Mouse (Mus musculus): ENCODE data around the gene Trim11. TPM values are rescaled to one million over a fixed set of nuclear protein-coding genes. Genes with fewer than 3 reads are reported as not detected.
A peak's percentile ranks its signal among the peaks of the same experiment; 100 is the strongest.
"Not testable (repeated sequence)": the region's sequence is repeated elsewhere in the genome, so short reads cannot be mapped to it uniquely, and the experiment has no call there.

Gene Trim11
- polyA plus RNA-seq, 1 experiment from 2014 or later = 20.8 TPM

DNA sequence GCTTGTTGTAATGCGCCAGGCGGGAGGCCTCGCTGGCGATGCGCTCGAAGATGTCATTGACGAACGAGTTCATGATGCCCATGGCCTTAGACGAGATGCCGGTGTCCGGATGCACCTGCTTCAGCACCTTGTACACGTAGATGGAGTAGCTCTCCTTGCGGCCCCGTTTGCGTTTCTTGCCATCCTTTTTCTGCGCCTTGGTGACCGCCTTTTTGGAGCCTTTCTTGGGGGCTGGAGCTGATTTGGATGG lies 23.8 kb upstream of the Trim11 start:
- DNase-seq; H3K9me3 ChIP-seq (ENCODE audit: control insufficient read depth, low read length); ATAC-seq (ENCODE audit: low FRiP score, low TSS enrichment); H3K27me3 ChIP-seq (ENCODE audit: control insufficient read depth, insufficient read depth, low read length): not testable (repeated sequence)
- Histone ChIP-seq H3K4me1 (ENCODE audit: control insufficient read depth, insufficient read depth, low read length) (peaks cover 42% of the 10 kb centered on the region), H3K4me3 (replicated peaks; ENCODE audit: low read depth, low read length) (peak overlapping the region; percentile 53), H3K27ac (replicated peaks; ENCODE audit: low read depth, low read length) (peak overlapping the region; percentile 99), H3K9ac (replicated peaks; ENCODE audit: low read length) (peak overlapping the region; percentile 93), H3K4me2 (ENCODE audit: low read length) (peak overlapping the region; percentile 64), H3K36me3 (ENCODE audit: control insufficient read depth, insufficient read depth, low read length) (peaks cover 11% of the 10 kb centered on the region)
- WGBS = 0% methylated on average over 17 of the region's 17 CpGs

DNA sequence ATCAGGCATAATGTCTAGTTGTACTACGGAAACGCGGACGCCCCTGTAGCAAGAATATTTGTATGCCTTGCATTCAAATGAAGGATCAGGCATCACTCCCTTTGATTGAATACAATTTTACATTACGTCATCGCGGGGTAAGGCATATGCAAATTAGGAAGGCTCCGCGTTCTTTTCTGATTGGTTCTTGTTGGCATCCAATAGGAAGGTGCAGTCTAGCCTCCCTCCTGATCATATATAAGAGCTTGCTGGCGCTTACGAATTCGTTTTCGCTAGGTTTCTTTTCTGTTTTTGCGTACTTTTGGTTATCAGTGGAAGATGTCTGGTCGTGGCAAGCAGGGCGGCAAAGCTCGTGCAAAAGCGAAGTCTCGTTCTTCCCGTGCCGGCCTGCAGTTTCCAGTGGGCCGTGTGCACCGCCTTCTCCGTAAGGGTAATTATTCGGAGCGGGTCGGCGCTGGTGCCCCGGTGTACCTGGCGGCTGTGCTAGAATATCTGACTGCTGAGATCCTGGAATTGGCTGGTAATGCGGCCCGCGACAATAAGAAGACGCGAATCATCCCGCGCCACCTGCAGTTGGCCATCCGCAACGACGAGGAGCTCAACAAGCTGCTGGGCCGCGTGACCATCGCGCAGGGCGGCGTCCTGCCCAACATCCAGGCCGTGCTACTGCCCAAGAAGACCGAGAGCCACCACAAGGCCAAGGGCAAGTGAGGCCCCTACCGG lies 23.3 kb upstream of the Trim11 start, which contains the start of the genes Hist3h2a and Trim17:
Gene Hist3h2a, plus strand, starts transcription at position 266 of the 723 bp plus-strand sequence.
Gene Trim17, plus strand, starts transcription at position 266 of the 723 bp plus-strand sequence.
- peak; percentile 99 for DNase-seq
- H3K4me2 ChIP-seq (ENCODE audit: low read length) = peak within 1 kb of the TSS; percentile 64
- peaks cover 47% of the 10 kb centered on the region for H3K4me1 ChIP-seq (ENCODE audit: control insufficient read depth, insufficient read depth, low read length)
- ATAC-seq (ENCODE audit: low FRiP score, low TSS enrichment) = peak; percentile 92
- no peaks in the 10 kb centered on the region for H3K9me3 ChIP-seq (ENCODE audit: control insufficient read depth, low read length)
- WGBS = under 1% methylated on average over 49 of the region's 49 CpGs
- peak within 1 kb of the TSS; percentile 53 for H3K4me3 ChIP-seq (replicated peaks; ENCODE audit: low read depth, low read length)
- peak within 1 kb of the TSS; percentile 93 for H3K9ac ChIP-seq (replicated peaks; ENCODE audit: low read length)
- H3K27me3 ChIP-seq (ENCODE audit: control insufficient read depth, insufficient read depth, low read length) = no peaks in the 10 kb centered on the region
- H3K36me3 ChIP-seq (ENCODE audit: control insufficient read depth, insufficient read depth, low read length) = peaks cover 11% of the 10 kb centered on the region
- peak within 1 kb of the TSS; percentile 99 for H3K27ac ChIP-seq (replicated peaks; ENCODE audit: low read depth, low read length)

DNA sequence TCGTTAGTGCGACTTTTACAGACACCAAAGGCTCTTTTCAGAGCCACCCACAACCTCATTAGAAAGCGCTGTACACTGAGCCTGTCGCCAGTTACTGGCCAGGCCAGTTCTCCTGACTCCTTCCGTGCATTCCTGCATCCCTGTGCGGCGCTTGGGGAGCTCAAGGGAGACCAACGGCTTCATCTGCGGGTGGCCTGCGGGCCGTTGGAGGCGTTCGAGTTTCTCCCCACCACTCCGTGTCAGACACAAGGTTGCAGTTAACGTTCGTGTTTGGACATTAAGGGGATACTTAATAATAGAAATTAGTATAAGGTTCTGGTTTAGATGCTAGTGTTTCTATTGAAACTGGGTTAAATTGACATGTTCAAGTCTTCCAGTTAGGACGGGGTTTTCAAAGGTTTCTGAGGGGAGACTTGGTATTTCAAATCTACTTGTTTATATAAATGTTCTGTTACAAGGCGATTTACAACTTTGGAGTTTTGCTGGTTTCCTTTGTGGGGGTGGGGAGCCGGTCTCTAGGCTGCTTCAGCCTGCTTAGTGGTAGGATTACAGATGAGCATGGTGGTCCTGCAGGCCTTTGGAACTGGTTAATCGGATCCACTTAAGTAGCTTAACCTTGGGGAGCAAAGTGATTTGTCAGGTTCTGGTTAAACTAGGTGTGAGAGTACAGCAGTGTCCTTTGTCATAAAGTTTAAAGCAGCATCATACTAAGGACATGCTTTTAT lies 22.6 kb upstream of the Trim11 start:
- no peaks in the 10 kb centered on the region for H3K9me3 ChIP-seq (ENCODE audit: control insufficient read depth, low read length)
- H3K27me3 ChIP-seq (ENCODE audit: control insufficient read depth, insufficient read depth, low read length) = no peaks in the 10 kb centered on the region
- peak overlapping the region; percentile 71 for H3K9ac ChIP-seq (replicated peaks; ENCODE audit: low read length)
- peak; percentile 70 for DNase-seq
- peaks cover 11% of the 10 kb centered on the region for H3K36me3 ChIP-seq (ENCODE audit: control insufficient read depth, insufficient read depth, low read length)
- peak overlapping the region; percentile 64 for H3K4me2 ChIP-seq (ENCODE audit: low read length)
- peaks cover 50% of the 10 kb centered on the region for H3K4me1 ChIP-seq (ENCODE audit: control insufficient read depth, insufficient read depth, low read length)
- WGBS = under 1% methylated on average over 20 of the region's 20 CpGs
- ATAC-seq (ENCODE audit: low FRiP score, low TSS enrichment) = peak; percentile 19
- peak overlapping the region; percentile 53 for H3K4me3 ChIP-seq (replicated peaks; ENCODE audit: low read depth, low read length)
- H3K27ac ChIP-seq (replicated peaks; ENCODE audit: low read depth, low read length) = peak overlapping the region; percentile 99

DNA sequence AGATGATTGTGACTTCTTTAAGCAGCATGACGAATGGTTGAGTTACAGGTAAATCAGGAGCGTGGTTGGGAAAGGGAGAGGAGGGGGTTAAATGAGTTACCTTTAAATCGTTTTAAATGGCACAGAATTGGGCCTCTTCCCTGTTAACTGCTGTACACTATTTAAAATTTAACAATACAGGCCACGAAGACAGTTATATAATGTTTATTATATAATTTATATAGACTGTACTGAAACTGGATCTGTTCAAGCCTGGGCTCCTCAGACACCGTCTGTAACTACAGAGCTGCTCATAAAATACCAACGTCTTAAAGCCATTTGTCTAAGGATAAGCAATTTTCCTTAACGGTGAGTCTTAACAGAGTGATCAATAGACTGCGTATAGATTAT lies 22.0 kb upstream of the Trim11 start:
- Histone ChIP-seq H3K27ac (replicated peaks; ENCODE audit: low read depth, low read length) (no peak overlapping the region; the same call in 1 of the 2 replicates), H3K4me1 (ENCODE audit: control insufficient read depth, insufficient read depth, low read length) (peaks cover 47% of the 10 kb centered on the region)

DNA sequence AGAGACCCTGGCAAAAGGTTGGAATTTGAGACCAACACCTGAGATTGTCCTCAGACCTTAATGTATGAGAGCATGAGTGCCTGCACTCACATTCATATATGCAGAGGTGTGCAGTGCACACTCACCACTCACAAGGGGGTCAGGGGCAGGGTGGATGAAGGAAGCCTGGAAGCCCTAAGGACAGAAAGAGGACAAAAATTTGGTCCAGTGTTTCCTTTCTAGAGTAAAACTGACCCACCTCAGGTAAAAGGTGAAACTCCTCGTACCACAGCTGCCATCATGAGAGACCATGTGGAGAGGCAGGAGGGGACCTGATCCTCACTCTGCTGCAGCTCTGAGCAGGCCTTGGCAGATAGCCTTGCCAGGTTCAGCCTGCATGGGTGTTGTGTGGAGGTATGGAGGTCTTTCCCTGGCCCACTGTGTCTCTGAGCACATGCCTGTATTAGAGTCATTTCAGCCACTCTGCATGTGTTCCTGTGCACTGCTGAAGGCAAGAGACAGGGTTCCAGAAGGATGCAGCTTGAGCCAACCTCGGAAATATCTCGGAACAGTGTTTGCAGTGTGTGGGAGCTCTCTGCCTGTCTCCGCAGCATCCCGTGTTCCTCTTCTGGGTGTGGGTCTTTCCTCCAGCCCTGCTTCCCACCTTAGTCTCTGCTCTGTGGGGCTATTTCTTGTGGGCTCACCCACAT lies 20.5 kb upstream of the Trim11 start:
- Histone ChIP-seq H3K9ac (replicated peaks; ENCODE audit: low read length) (peak overlapping the region; percentile 71), H3K4me3 (replicated peaks; ENCODE audit: low read depth, low read length) (peak overlapping the region; percentile 53), H3K9me3 (ENCODE audit: control insufficient read depth, low read length) (peaks cover 7% of the 10 kb centered on the region), H3K4me2 (ENCODE audit: low read length) (peak overlapping the region; percentile 64), H3K27ac (replicated peaks; ENCODE audit: low read depth, low read length) (0 out of 2 replicates have a peak overlapping the region, but pooled peaks have one; percentile 20), H3K36me3 (ENCODE audit: control insufficient read depth, insufficient read depth, low read length) (peaks cover 11% of the 10 kb centered on the region), H3K27me3 (ENCODE audit: control insufficient read depth, insufficient read depth, low read length) (no peaks in the 10 kb centered on the region), H3K4me1 (ENCODE audit: control insufficient read depth, insufficient read depth, low read length) (peaks cover 35% of the 10 kb centered on the region)
- WGBS = 80% methylated on average over 5 of the region's 5 CpGs
- ATAC-seq (ENCODE audit: low FRiP score, low TSS enrichment) (no peak), DNase-seq (no peak)

More for the DNA sequence above, 22.0 kb upstream of the Trim11 start:
- Histone ChIP-seq H3K9me3 (ENCODE audit: control insufficient read depth, low read length) (no peaks in the 10 kb centered on the region), H3K36me3 (ENCODE audit: control insufficient read depth, insufficient read depth, low read length) (peaks cover 11% of the 10 kb centered on the region), H3K4me3 (replicated peaks; ENCODE audit: low read depth, low read length) (peak overlapping the region; percentile 53), H3K9ac (replicated peaks; ENCODE audit: low read length) (peak overlapping the region; percentile 71), H3K4me2 (ENCODE audit: low read length) (peak overlapping the region; percentile 64), H3K27me3 (ENCODE audit: control insufficient read depth, insufficient read depth, low read length) (no peaks in the 10 kb centered on the region)
- no peak for ATAC-seq (ENCODE audit: low FRiP score, low TSS enrichment)
- WGBS = 22% methylated on average over 8 of the region's 8 CpGs
- no peak for DNase-seq

- H3K36me3 ChIP-seq (ENCODE audit: control insufficient read depth, insufficient read depth, low read length) = peaks cover 11% of the 10 kb centered on the region
- H3K9ac ChIP-seq (replicated peaks; ENCODE audit: low read length) = no peak overlapping the region; the same call in 1 of the 2 replicates
- WGBS = 89% methylated on average over 6 of the region's 6 CpGs
- H3K9me3 ChIP-seq (ENCODE audit: control insufficient read depth, low read length) = peaks cover 7% of the 10 kb centered on the region
- H3K27ac ChIP-seq (replicated peaks; ENCODE audit: low read depth, low read length) = no peak overlapping the region
- peak overlapping the region; percentile 4; the same call in 1 of the 2 replicates for H3K4me3 ChIP-seq (replicated peaks; ENCODE audit: low read depth, low read length)
- H3K27me3 ChIP-seq (ENCODE audit: control insufficient read depth, insufficient read depth, low read length) = no peaks in the 10 kb centered on the region
- H3K4me1 ChIP-seq (ENCODE audit: control insufficient read depth, insufficient read depth, low read length) = peaks cover 31% of the 10 kb centered on the region
- H3K4me2 ChIP-seq (ENCODE audit: low read length) = peak overlapping the region; percentile 64
- no peak for DNase-seq
- ATAC-seq (ENCODE audit: low FRiP score, low TSS enrichment) = no peak
Measured at GRCm38 (mm10) chr11:58958536-58958935, 19.4 kb upstream of the Trim11 start.

DNA sequence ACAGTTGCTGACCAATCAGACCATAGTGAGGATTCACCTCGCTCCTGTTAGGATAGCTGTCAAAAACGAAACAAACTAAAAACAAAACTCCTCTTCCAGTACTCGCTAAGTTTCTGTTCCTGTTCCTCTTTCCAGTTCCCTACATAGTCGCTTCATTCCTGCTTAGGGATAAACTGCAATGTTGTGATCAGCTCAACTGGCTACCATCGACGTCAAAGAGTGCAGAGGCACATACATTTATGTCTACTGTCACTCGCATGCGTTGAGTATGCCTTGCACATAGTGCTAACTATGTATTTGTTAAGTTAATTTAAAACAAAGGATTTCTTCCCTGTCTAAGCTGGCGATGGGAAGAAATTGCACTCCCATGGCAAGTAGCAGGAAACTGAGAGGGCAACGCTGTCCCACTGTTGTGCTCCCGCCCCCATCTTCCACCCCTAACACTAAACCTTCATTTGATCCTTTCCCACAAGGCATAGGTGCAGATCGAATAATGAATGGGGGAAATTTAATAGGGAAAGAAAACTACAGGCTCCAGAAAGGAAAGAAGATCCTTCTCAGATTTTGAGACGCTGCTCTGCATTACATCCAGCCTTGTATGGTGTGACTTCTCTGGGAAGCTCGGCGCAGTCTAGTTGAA lies 18.6 kb upstream of the Trim11 start:
- Histone ChIP-seq H3K27ac (replicated peaks; ENCODE audit: low read depth, low read length) (peak overlapping the region; percentile 77; the same call in 1 of the 2 replicates), H3K9me3 (ENCODE audit: control insufficient read depth, low read length) (peaks cover 7% of the 10 kb centered on the region), H3K9ac (replicated peaks; ENCODE audit: low read length) (peak overlapping the region; percentile 59), H3K4me2 (ENCODE audit: low read length) (peak overlapping the region; percentile 76), H3K36me3 (ENCODE audit: control insufficient read depth, insufficient read depth, low read length) (peaks cover 11% of the 10 kb centered on the region), H3K4me1 (ENCODE audit: control insufficient read depth, insufficient read depth, low read length) (peaks cover 32% of the 10 kb centered on the region), H3K27me3 (ENCODE audit: control insufficient read depth, insufficient read depth, low read length) (no peaks in the 10 kb centered on the region), H3K4me3 (replicated peaks; ENCODE audit: low read depth, low read length) (peak overlapping the region; percentile 47)
- DNase-seq (no peak), ATAC-seq (ENCODE audit: low FRiP score, low TSS enrichment) (no peak)
- 34% methylated on average over 15 of the region's 15 CpGs for WGBS

GRCm38 (mm10) chr11:58959921-58960465 lies 17.9 kb upstream of the Trim11 start:
- peak overlapping the region; percentile 76 for H3K4me2 ChIP-seq (ENCODE audit: low read length)
- peaks cover 7% of the 10 kb centered on the region for H3K9me3 ChIP-seq (ENCODE audit: control insufficient read depth, low read length)
- H3K27ac ChIP-seq (replicated peaks; ENCODE audit: low read depth, low read length) = peak overlapping the region; percentile 77
- ATAC-seq (ENCODE audit: low FRiP score, low TSS enrichment) (peak; percentile 85), DNase-seq (peak; percentile 88)
- H3K9ac ChIP-seq (replicated peaks; ENCODE audit: low read length) = peak overlapping the region; percentile 59
- no peaks in the 10 kb centered on the region for H3K27me3 ChIP-seq (ENCODE audit: control insufficient read depth, insufficient read depth, low read length)
- peaks cover 11% of the 10 kb centered on the region for H3K36me3 ChIP-seq (ENCODE audit: control insufficient read depth, insufficient read depth, low read length)
- WGBS = 3% methylated on average over 40 of the region's 40 CpGs
- H3K4me1 ChIP-seq (ENCODE audit: control insufficient read depth, insufficient read depth, low read length) = peaks cover 32% of the 10 kb centered on the region
- H3K4me3 ChIP-seq (replicated peaks; ENCODE audit: low read depth, low read length) = peak overlapping the region; percentile 47
